Mouse (Mus musculus) bone marrow, adult 2 months (tissue): ENCODE measurements around the gene Ankrd36. TPM values are rescaled to one million over a fixed set of nuclear protein-coding genes. Genes with fewer than 3 reads are reported as not detected.
"Not testable (repeated sequence)": the region's sequence is repeated elsewhere in the genome, so short reads cannot be mapped to it uniquely, and the experiment has no call there.

Source experiments
- H3K27ac ChIP-seq: fragments of 200-500 bp; 2 replicates; pipeline ENCODE4 v1.5.1; 2012; ENCODE audit warnings: low read depth, mild to moderate bottlenecking, control low read depth, inconsistent platforms, low read length; ENCODE audit not compliant: control insufficient read depth, poor library complexity, insufficient read depth
- H3K4me1 ChIP-seq: fragments of 200-500 bp; 2 replicates; pipeline ENCODE4 v1.6.1; 2011; ENCODE audit warnings: low read length; ENCODE audit not compliant: control insufficient read depth, insufficient read depth
- H3K4me3 ChIP-seq: fragments of 200-500 bp; replicated peaks from 2 replicates; pipeline ENCODE3; 2011; ENCODE audit warnings: mild to moderate bottlenecking, low read depth, low read length, control low read depth; ENCODE audit not compliant: control insufficient read depth
- CTCF ChIP-seq: fragments of 200-500 bp; IDR thresholded peaks from 2 replicates; pipeline ENCODE4 v1.5.1; 2011; ENCODE audit warnings: low read length, control low read depth; ENCODE audit not compliant: control insufficient read depth, insufficient read depth
- POLR2A ChIP-seq: fragments of 200-500 bp; IDR thresholded peaks from 2 replicates; pipeline ENCODE4 v1.6.1; 2011; ENCODE audit warnings: low read depth, mild to moderate bottlenecking, control low read depth, low read length, borderline replicate concordance; ENCODE audit not compliant: control insufficient read depth
- WGBS: fragments of 180-500 bp; shearing (Covaris S2); methylation state at CpG from one replicate; pipeline ENCODE4 v1.1.7; 2018; 5-methylcytosine and 5-hydroxymethylcytosine counted together
- polyA plus RNA-seq: library from polyadenylated mRNA; stranded (reverse); fragments of >200 nt; gene quantifications from 2 replicates; pipeline ENCODE4 v1.2.4, GENCODE M21; 2011; ENCODE audit warnings: low replicate concordance; ENCODE audit not compliant: missing spikeins, insufficient read depth, insufficient read length

Gene Ankrd36
- polyA plus RNA-seq, 1 experiment, result not detected

GRCm38 (mm10) chr11:5527865-5528523 is 41.5 kb upstream of the Ankrd36 start:
- no peak overlapping the region for H3K4me3 ChIP-seq
- H3K27ac ChIP-seq, result no peak overlapping the region
- TF ChIP-seq CTCF (no peak), POLR2A (no peak)
- 79% methylated on average over 5 of the region's 5 CpGs for WGBS
- no peaks in the 10 kb centered on the region; the same call in 1 of the 2 replicates for H3K4me1 ChIP-seq

DNA sequence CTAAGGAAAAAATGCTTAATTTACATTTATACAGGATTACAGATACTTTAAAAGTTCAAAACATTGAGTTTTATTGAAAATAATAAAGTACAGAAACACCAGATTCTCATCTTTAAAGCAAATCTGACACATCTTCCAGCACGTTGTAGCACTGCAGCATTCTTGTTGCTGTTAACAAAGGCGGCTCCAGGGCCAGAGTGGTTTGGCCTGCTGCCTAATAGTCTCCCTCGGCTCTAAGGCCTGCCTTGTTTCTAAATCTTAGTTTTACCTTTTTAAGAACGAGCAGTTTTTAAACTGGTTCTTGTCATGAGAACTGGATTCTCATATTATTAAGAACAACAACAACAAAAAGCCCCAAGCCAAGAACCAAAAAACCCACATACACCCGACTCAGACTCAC is 40.6 kb upstream of the Ankrd36 start:
- no peak overlapping the region for H3K4me3 ChIP-seq
- no peak overlapping the region for H3K27ac ChIP-seq
- no peak for TF ChIP-seq CTCF
- no peak for TF ChIP-seq POLR2A
- WGBS, result 59% methylated on average over 5 of the region's 5 CpGs
- H3K4me1 ChIP-seq, result no peaks in the 10 kb centered on the region; the same call in 1 of the 2 replicates

DNA sequence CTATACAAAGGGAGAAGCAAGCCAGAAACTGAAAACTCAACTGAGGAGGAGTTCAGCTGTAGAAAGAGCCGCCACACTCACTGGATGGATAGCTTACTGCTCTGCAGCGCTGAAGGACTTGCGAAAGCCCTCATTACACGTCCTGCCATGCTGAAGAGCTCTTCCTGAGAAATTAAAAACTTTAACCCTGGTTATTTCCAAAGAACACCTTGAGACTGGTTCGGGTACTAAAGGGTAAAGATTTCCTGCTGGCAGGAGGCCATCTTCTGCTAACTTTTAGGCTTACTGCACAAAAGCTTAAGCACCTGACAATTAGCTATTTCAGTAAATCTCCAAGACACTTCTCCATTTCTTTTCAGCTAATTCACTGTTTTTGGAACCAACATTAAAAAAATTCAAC is 39.3 kb upstream of the Ankrd36 start:
- 45% methylated on average over 5 of the region's 5 CpGs for WGBS
- Histone ChIP-seq H3K4me3 (no peak overlapping the region), H3K4me1 (no peaks in the 10 kb centered on the region; the same call in 1 of the 2 replicates), H3K27ac (no peak overlapping the region)
- TF ChIP-seq POLR2A (no peak), CTCF (no peak)

- H3K4me1 ChIP-seq, result no peaks in the 10 kb centered on the region; the same call in 1 of the 2 replicates
- no peak overlapping the region for H3K4me3 ChIP-seq
- 54% methylated on average over 6 of the region's 6 CpGs for WGBS
- no peak overlapping the region for H3K27ac ChIP-seq
- TF ChIP-seq POLR2A (no peak), CTCF (no peak)
These were observed 38.8 kb upstream of the Ankrd36 start for GRCm38 (mm10) chr11:5530717-5531116.

GRCm38 (mm10) chr11:5533108-5533507 is 36.4 kb upstream of the Ankrd36 start:
- WGBS, result 95% methylated on average over 5 of the region's 5 CpGs

GRCm38 (mm10) chr11:5537454-5537853 is 32.0 kb upstream of the Ankrd36 start:
- 77% methylated on average over 4 of the region's 4 CpGs for WGBS
- not testable (repeated sequence) for H3K4me3 ChIP-seq, H3K4me1 ChIP-seq, H3K27ac ChIP-seq

More at GRCm38 (mm10) chr11:5533108-5533507, 36.4 kb upstream of the Ankrd36 start:
- no peak for TF ChIP-seq POLR2A
- no peak for TF ChIP-seq CTCF
- Histone ChIP-seq H3K27ac (no peak overlapping the region), H3K4me3 (no peak overlapping the region), H3K4me1 (no peaks in the 10 kb centered on the region; the same call in 1 of the 2 replicates)

- no peak overlapping the region for H3K27ac ChIP-seq
- H3K4me1 ChIP-seq, result peaks cover 3% of the 10 kb centered on the region; the same call in 1 of the 2 replicates
- peak overlapping the region; percentile 24 for H3K4me3 ChIP-seq
- 51% methylated on average over 4 of the region's 4 CpGs for WGBS
- no peak for TF ChIP-seq CTCF
- TF ChIP-seq POLR2A, result no peak
These were observed 29.2 kb upstream of the Ankrd36 start for GRCm38 (mm10) chr11:5540331-5540730.

- WGBS, result under 1% methylated on average over 28 of the region's 28 CpGs
- peak overlapping the region; percentile 80 for H3K27ac ChIP-seq
- TF ChIP-seq CTCF, result no peak
These were observed 28.2 kb upstream of the Ankrd36 start for GRCm38 (mm10) chr11:5541230-5541798.

More at GRCm38 (mm10) chr11:5541230-5541798, 28.2 kb upstream of the Ankrd36 start:
- Histone ChIP-seq H3K4me3 (peak overlapping the region; percentile 86), H3K4me1 (peaks cover 3% of the 10 kb centered on the region; the same call in 1 of the 2 replicates)
